Mouse (Mus musculus): Measurements from ENCODE around the gene Amh. TPM values are rescaled to one million over a fixed set of nuclear protein-coding genes. Genes with fewer than 3 reads are reported as not detected.

Amh gene
- polyA plus RNA-seq, 1 experiment, result not detected

DNA sequence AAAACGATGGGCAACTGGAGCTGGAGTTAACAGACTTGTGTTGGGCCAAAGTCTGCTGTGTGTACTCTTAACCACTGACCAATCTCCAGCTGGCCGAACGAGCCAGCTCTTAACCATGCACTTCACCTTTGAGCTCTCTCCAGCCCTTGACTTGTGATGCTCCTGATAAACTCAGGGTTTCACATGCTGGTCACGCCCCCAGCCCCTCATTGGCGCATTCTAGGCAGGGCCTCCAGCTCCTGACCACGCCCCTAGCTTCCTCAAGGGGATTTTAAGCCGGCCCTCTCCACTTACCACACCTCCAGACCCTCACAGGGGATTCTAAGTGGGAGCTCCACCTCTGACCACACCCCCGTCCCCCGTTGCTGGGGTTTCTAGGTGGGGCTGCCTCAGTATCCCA is 26.1 kb downstream of the Amh start:
- no peak for TF ChIP-seq CTCF (IDR thresholded peaks at IDR 0.05; ENCODE audit: low read depth, low read length)
- no peak for TF ChIP-seq POLR2A (IDR thresholded peaks at IDR 0.05; ENCODE audit: insufficient read depth, low read length)
- TF ChIP-seq EP300 (IDR thresholded peaks at IDR 0.05; ENCODE audit: insufficient read depth, low read depth, low read length), result no peak
- Histone ChIP-seq H3K27ac (ENCODE audit: insufficient read depth, low read length) (no peak overlapping the region), H3K36me3 (ENCODE audit: control insufficient read depth, insufficient read depth, low read length, poor library complexity, severe bottlenecking) (peaks cover 3% of the 10 kb centered on the region), H3K4me1 (ENCODE audit: control insufficient read depth, insufficient read depth, low read length) (no peaks in the 10 kb centered on the region), H3K4me3 (ENCODE audit: low read depth, low read length) (no peak overlapping the region), H3K27me3 (ENCODE audit: control insufficient read depth, insufficient read depth, low read length, poor library complexity, severe bottlenecking) (0 out of 2 replicates have a peak, but pooled peaks cover 1% of the 10 kb centered on the region), H3K9me3 (replicated peaks; ENCODE audit: control insufficient read depth, insufficient read depth, low read length, poor library complexity, severe bottlenecking) (no peaks in the 10 kb centered on the region), H3K9ac (ENCODE audit: low read depth, poor library complexity, severe bottlenecking) (no peak overlapping the region)

- Histone ChIP-seq H3K27ac (ENCODE audit: insufficient read depth, low read length) (no peak overlapping the region), H3K4me1 (ENCODE audit: control insufficient read depth, insufficient read depth, low read length) (no peaks in the 10 kb centered on the region), H3K9me3 (replicated peaks; ENCODE audit: control insufficient read depth, insufficient read depth, low read length, poor library complexity, severe bottlenecking) (no peaks in the 10 kb centered on the region), H3K9ac (ENCODE audit: low read depth, poor library complexity, severe bottlenecking) (no peak overlapping the region), H3K4me3 (ENCODE audit: low read depth, low read length) (no peak overlapping the region), H3K27me3 (ENCODE audit: control insufficient read depth, insufficient read depth, low read length, poor library complexity, severe bottlenecking) (0 out of 2 replicates have a peak, but pooled peaks cover 1% of the 10 kb centered on the region), H3K36me3 (ENCODE audit: control insufficient read depth, insufficient read depth, low read length, poor library complexity, severe bottlenecking) (peaks cover 3% of the 10 kb centered on the region)
- TF ChIP-seq POLR2A (IDR thresholded peaks at IDR 0.05; ENCODE audit: insufficient read depth, low read length) (no peak), EP300 (IDR thresholded peaks at IDR 0.05; ENCODE audit: insufficient read depth, low read depth, low read length) (no peak), CTCF (IDR thresholded peaks at IDR 0.05; ENCODE audit: low read depth, low read length) (no peak)
Measured at GRCm38 (mm10) chr10:80832818-80833217, 27.8 kb downstream of the Amh start.

DNA sequence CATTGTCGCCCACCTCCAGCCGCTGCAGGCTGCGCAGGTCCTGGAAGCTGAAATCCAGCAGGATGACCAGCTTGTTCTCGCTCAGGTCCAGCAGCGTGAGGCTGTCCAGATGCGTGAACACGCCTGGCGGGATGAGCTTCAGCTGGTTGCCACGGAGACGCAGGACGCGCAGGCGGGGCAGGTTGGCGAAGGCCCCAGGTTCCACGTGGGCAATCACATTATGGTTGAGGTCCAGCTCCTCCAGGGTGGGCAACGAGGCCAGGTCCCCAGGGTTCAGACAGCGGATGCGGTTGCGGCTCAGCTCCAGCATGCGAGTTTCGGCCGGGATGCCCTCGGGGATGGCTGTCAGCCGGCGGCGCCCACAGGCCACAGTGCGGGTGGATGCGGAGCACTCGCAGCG is 30.6 kb downstream of the Amh start:
- Histone ChIP-seq H3K27ac (ENCODE audit: insufficient read depth, low read length) (no peak overlapping the region), H3K27me3 (ENCODE audit: control insufficient read depth, insufficient read depth, low read length, poor library complexity, severe bottlenecking) (0 out of 2 replicates have a peak, but pooled peaks cover 1% of the 10 kb centered on the region), H3K36me3 (ENCODE audit: control insufficient read depth, insufficient read depth, low read length, poor library complexity, severe bottlenecking) (no peaks in the 10 kb centered on the region), H3K9me3 (replicated peaks; ENCODE audit: control insufficient read depth, insufficient read depth, low read length, poor library complexity, severe bottlenecking) (no peaks in the 10 kb centered on the region), H3K4me3 (ENCODE audit: low read depth, low read length) (peak overlapping the region; percentile 24), H3K4me1 (ENCODE audit: control insufficient read depth, insufficient read depth, low read length) (no peaks in the 10 kb centered on the region), H3K9ac (ENCODE audit: low read depth, poor library complexity, severe bottlenecking) (no peak overlapping the region)
- no peak for TF ChIP-seq POLR2A (IDR thresholded peaks at IDR 0.05; ENCODE audit: insufficient read depth, low read length)
- TF ChIP-seq CTCF (IDR thresholded peaks at IDR 0.05; ENCODE audit: low read depth, low read length), result no peak
- TF ChIP-seq EP300 (IDR thresholded peaks at IDR 0.05; ENCODE audit: insufficient read depth, low read depth, low read length), result no peak

DNA sequence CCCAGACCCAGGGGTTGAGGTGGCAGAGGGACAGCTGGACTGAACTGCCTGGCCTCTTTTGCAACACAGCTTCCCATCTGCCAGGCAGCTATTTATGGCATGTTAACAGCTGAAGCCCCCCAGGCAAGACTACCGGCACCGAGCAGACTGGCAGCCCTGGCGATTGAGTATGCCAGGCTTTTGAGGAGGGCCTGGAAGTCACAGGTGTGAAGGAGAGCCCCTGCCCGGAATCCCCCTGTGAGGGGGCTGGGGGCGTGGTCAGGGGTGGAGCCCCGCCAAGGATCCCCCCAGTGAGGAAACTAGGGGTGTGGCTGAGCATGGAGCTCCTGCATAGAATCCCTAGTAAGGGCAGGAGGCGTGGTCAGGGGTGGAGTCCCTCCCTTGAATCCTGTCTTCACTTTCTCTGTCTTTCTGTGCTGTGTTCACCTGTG is 31.9 kb downstream of the Amh start:
- H3K9ac ChIP-seq (ENCODE audit: low read depth, poor library complexity, severe bottlenecking), result no peak overlapping the region
- no peaks in the 10 kb centered on the region for H3K36me3 ChIP-seq (ENCODE audit: control insufficient read depth, insufficient read depth, low read length, poor library complexity, severe bottlenecking)
- no peak overlapping the region for H3K4me3 ChIP-seq (ENCODE audit: low read depth, low read length)
- H3K27ac ChIP-seq (ENCODE audit: insufficient read depth, low read length), result no peak overlapping the region
- H3K9me3 ChIP-seq (replicated peaks; ENCODE audit: control insufficient read depth, insufficient read depth, low read length, poor library complexity, severe bottlenecking), result no peaks in the 10 kb centered on the region
- H3K4me1 ChIP-seq (ENCODE audit: control insufficient read depth, insufficient read depth, low read length), result no peaks in the 10 kb centered on the region
- no peak for TF ChIP-seq CTCF (IDR thresholded peaks at IDR 0.05; ENCODE audit: low read depth, low read length)
- TF ChIP-seq POLR2A (IDR thresholded peaks at IDR 0.05; ENCODE audit: insufficient read depth, low read length), result no peak
- no peak for TF ChIP-seq EP300 (IDR thresholded peaks at IDR 0.05; ENCODE audit: insufficient read depth, low read depth, low read length)
- H3K27me3 ChIP-seq (ENCODE audit: control insufficient read depth, insufficient read depth, low read length, poor library complexity, severe bottlenecking), result 0 out of 2 replicates have a peak, but pooled peaks cover 1% of the 10 kb centered on the region

- no peaks in the 10 kb centered on the region for H3K9me3 ChIP-seq (replicated peaks; ENCODE audit: control insufficient read depth, insufficient read depth, low read length, poor library complexity, severe bottlenecking)
- H3K9ac ChIP-seq (ENCODE audit: low read depth, poor library complexity, severe bottlenecking), result no peak overlapping the region
- TF ChIP-seq CTCF (IDR thresholded peaks at IDR 0.05; ENCODE audit: low read depth, low read length), result no peak
- TF ChIP-seq POLR2A (IDR thresholded peaks at IDR 0.05; ENCODE audit: insufficient read depth, low read length), result no peak
- no peak overlapping the region for H3K4me3 ChIP-seq (ENCODE audit: low read depth, low read length)
- no peaks in the 10 kb centered on the region for H3K4me1 ChIP-seq (ENCODE audit: control insufficient read depth, insufficient read depth, low read length)
- no peak overlapping the region for H3K27ac ChIP-seq (ENCODE audit: insufficient read depth, low read length)
- no peaks in the 10 kb centered on the region for H3K36me3 ChIP-seq (ENCODE audit: control insufficient read depth, insufficient read depth, low read length, poor library complexity, severe bottlenecking)
- 0 out of 2 replicates have a peak, but pooled peaks cover 1% of the 10 kb centered on the region for H3K27me3 ChIP-seq (ENCODE audit: control insufficient read depth, insufficient read depth, low read length, poor library complexity, severe bottlenecking)
Measured at GRCm38 (mm10) chr10:80837827-80838226, 32.8 kb downstream of the Amh start.

- H3K9me3 ChIP-seq (replicated peaks; ENCODE audit: control insufficient read depth, insufficient read depth, low read length, poor library complexity, severe bottlenecking), result no peaks in the 10 kb centered on the region
- 0 out of 2 replicates have a peak, but pooled peaks cover 1% of the 10 kb centered on the region for H3K27me3 ChIP-seq (ENCODE audit: control insufficient read depth, insufficient read depth, low read length, poor library complexity, severe bottlenecking)
- TF ChIP-seq CTCF (IDR thresholded peaks at IDR 0.05; ENCODE audit: low read depth, low read length), result no peak
- TF ChIP-seq POLR2A (IDR thresholded peaks at IDR 0.05; ENCODE audit: insufficient read depth, low read length), result no peak
- no peak for TF ChIP-seq EP300 (IDR thresholded peaks at IDR 0.05; ENCODE audit: insufficient read depth, low read depth, low read length)
- no peaks in the 10 kb centered on the region for H3K4me1 ChIP-seq (ENCODE audit: control insufficient read depth, insufficient read depth, low read length)
- no peaks in the 10 kb centered on the region for H3K36me3 ChIP-seq (ENCODE audit: control insufficient read depth, insufficient read depth, low read length, poor library complexity, severe bottlenecking)
- no peak overlapping the region for H3K27ac ChIP-seq (ENCODE audit: insufficient read depth, low read length)
- H3K9ac ChIP-seq (ENCODE audit: low read depth, poor library complexity, severe bottlenecking), result no peak overlapping the region
- no peak overlapping the region for H3K4me3 ChIP-seq (ENCODE audit: low read depth, low read length)
Measured at GRCm38 (mm10) chr10:80838346-80838912, 33.4 kb downstream of the Amh start.

Measured in ES-Bruce4 (cell line).